Mouse (Mus musculus) lung, postnatal 0 days (tissue): ENCODE data around the gene Sys1.

Experiments
- CTCF ChIP-seq: IDR thresholded peaks from 2 replicates; pipeline ENCODE4 v1.5.1; 2016; ENCODE audit warnings: antibody characterized with exemption, mild to moderate bottlenecking
- EP300 ChIP-seq: IDR thresholded peaks from 2 replicates; pipeline ENCODE4 v1.6.1; 2016; ENCODE audit warnings: antibody characterized with exemption, mild to moderate bottlenecking, control low read depth

GRCm38 (mm10) chr2:164434681-164435080, 22.1 kb upstream of the Sys1 start:
- TF ChIP-seq CTCF (no peak), EP300 (no peak)
